Mouse (Mus musculus): Measurements from ENCODE around the gene Dek. TPM values are rescaled to one million over a fixed set of nuclear protein-coding genes. Genes with fewer than 3 reads are reported as not detected.

Gene Dek
- 121 TPM for polyA plus RNA-seq (2014; fragmentation: Illumina TruSeq; extraction: RNeasy Lipid Tissue Mini Kit (QIAGEN cat#74804); ENCODE audit: low read depth, low replicate concordance)

DNA sequence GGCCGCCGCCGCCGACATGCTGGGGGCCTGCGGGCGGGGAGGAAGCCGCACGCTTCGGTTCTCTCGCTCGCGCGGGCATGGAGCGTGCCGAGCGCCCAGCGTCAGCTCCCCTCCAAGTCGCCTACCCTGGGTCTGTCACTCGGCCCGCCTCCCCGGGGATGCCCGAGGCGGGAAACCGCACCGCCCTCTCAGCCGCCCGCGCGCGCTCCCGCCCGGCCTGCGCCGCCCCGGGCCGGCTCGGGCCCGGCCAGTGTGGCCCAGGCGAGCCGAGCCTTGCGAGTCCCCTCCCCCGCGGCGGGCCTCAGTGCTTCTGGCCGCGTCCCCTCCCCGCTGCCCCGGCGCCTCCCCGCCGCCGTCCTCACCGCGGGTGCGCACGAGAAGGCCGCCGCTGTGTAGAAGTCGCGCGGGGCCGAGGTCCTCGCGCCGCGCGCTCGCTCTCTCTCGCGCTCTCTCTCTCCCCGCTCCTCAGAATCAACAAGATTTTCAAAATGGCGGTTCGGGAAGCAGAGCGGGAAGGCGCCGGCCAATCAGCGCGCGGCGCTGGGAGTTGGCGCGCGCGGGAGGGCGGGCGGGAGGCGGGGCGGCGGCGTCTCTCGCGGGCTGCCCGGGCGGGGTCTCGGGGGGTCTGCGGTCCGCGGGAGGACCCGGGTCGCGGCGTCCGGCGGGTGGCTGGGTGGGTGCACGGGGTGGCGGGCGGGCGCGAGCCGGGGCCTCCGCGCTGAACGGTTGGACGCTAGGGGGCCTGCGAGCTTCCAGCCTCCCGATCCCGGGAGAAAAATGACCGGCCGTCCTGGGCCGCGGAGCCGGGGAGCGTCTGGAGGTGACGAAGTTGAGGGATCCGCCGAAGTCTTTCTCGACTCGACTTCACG, at the start of gene Dek:
TSS of gene Dek (minus strand) at position 491 of the 869 bp plus-strand sequence.

DNA sequence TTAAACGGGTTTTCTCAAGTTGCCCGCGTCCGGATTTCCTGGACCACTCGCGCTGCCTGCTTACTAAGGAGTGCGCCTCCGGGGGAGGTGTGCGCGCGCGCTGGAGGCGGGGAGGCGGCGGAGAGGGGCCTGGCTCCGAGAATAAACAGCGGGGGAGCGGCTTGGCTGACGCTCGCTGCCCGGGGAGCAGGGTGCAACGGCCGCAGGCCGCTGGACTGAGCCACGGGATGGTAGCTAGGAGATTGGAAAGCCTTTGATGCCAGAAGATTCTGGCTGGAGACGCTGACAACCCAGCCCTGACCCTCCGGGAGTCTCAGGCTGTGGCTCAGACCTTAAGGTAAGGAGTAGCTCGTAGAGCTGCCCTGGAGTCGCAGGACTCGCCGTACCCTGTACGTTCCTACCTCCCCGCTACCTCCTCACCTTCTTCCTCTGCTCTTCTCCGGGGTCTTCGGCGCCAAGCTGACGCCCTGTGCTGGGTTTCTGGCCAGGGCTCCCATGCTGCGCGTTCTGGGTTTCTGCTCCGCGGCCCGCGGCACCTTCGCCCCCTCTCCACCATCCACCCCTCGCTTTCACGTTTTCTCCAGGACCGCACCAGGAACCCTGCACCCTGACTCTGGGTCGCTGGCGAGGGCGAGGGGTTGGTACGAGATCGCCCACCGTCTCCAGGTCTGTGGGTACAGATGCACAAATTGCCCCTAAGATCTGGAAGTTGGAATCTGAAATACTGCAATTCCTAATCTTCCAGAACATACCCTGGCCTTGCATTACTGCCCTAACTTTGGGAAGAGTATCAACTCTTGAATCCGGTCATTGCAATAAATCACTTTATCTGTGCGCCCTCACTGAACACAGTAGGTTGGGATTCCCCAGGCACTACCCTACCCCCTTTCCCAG, 16.8 kb upstream of the Dek start, which contains the start of gene Rnf144b:
TSS of gene Rnf144b (plus strand) at position 120 of the 894 bp plus-strand sequence.

DNA sequence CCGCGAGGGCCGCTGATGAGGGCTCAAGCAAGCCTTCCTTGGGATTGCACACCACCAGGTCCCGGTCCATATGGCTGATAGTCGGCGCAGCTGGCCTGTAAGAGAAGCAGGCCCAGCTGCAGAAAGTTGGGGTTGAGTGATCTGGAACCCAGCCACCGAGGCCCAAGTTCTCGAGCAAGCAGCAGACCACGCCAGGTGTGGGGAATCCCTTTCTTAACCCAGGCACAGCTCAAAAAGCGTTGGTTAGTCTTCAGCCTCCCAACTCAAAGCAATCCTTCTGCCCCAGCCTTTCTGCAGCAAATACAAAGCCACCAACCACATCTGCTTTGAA, 61.4 kb downstream of the Dek start, which contains the start of gene Tpmt:
TSS of gene Tpmt (minus strand) at position 121 of the 331 bp plus-strand sequence.

DNA sequence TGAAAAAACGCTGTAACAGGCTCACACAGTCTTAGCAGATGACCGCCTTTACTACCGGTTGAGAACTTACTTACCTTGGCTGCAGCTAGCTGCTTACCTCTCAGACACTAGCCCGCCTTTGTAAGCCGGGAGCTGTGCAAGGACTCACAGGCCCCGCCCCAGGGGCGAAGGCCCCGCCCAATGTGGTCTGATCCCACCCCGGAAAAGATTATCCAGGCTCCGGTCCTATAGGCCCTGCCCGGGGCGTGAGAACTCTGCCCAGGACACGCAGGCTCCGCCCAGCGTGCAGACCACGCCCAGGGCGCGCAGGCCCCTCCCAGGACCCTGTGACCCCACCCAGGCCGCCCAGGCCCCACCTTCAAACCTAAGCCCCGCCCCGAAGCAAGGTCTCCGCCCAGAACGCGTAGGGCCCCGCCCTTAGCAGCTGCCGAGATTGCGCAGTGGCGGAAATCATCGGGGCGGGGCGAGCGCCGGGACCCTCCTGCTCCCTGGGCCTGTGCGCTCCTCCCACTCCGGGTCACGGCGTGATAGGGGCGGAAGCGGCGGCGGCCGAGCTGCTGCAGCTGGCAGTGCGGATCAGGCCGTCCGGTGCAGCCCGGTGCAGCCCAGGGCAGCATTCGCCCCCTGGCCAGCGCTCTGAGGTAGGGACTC, 62.8 kb downstream of the Dek start, which contains the start of gene Kdm1b:
TSS of gene Kdm1b (plus strand) at position 470 of the 651 bp plus-strand sequence.

Other genes starting within 250 kb of the Dek start
- gene Kif13a, start 176.3 kb downstream of the Dek start, polyA plus RNA-seq (2014; fragmentation: Illumina TruSeq; extraction: RNeasy Lipid Tissue Mini Kit (QIAGEN cat#74804); ENCODE audit: low read depth, low replicate concordance): 2.5 TPM
- 1.1 TPM for gene Nhlrc1, start 91.4 kb downstream of the Dek start, polyA plus RNA-seq (2014; fragmentation: Illumina TruSeq; extraction: RNeasy Lipid Tissue Mini Kit (QIAGEN cat#74804); ENCODE audit: low read depth, low replicate concordance)
- 15.3 TPM for gene Kdm1b, start 62.7 kb downstream of the Dek start, polyA plus RNA-seq (2014; fragmentation: Illumina TruSeq; extraction: RNeasy Lipid Tissue Mini Kit (QIAGEN cat#74804); ENCODE audit: low read depth, low replicate concordance)
- 20.4 TPM for gene Tpmt, start 61.5 kb downstream of the Dek start, polyA plus RNA-seq (2014; fragmentation: Illumina TruSeq; extraction: RNeasy Lipid Tissue Mini Kit (QIAGEN cat#74804); ENCODE audit: low read depth, low replicate concordance)
- gene Rnf144b, start 16.5 kb upstream of the Dek start, polyA plus RNA-seq (2014; fragmentation: Illumina TruSeq; extraction: RNeasy Lipid Tissue Mini Kit (QIAGEN cat#74804); ENCODE audit: low read depth, low replicate concordance): 37.6 TPM